Mouse (Mus musculus) olfactory bulb, adult 2 months (tissue): Measurements from ENCODE around the gene Bclaf3.

Experiments used
- CTCF ChIP-seq: fragments of 200-500 bp; IDR thresholded peaks from 2 replicates; pipeline ENCODE4 v1.5.1; 2012; ENCODE audit warnings: low read depth, mild to moderate bottlenecking, low read length, moderate library complexity; ENCODE audit not compliant: insufficient read depth
- POLR2A ChIP-seq: fragments of 200-500 bp; IDR thresholded peaks from 2 replicates; pipeline ENCODE4 v1.6.1; 2012; ENCODE audit warnings: mild to moderate bottlenecking, low read depth, low read length, moderate library complexity; ENCODE audit not compliant: insufficient read depth

DNA sequence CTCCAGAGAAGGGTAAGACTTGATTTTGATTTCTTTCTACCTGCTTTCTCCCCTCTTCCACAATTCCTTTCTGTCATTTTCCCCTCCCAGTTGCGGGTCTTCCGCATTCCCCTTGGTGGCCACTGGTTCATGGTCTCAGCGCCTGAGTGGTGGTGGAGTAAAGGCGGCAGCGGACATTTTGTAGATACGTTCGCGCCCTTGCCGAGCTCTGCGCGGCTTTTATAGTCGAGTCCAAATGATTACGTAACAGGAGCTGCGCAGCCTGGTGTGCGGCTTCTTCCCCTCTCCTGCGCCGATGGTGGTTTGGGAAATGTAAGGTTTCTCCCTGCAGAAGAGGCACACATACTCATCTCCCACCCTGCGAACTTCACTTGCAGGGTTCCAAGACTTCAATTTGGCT, 15.4 kb downstream of the Bclaf3 start:
- TF ChIP-seq POLR2A (no peak), CTCF (no peak)
